Mouse (Mus musculus): ENCODE data around the gene Smagp.

- no peak for TF ChIP-seq CTCF (conservative IDR thresholded peaks at IDR 0.05; ENCODE audit: low read length)
- TF ChIP-seq NANOG (IDR thresholded peaks at IDR 0.05; ENCODE audit: borderline replicate concordance, low read length) = no peak
- no peak for TF ChIP-seq POU5F1 (IDR thresholded peaks at IDR 0.05; ENCODE audit: borderline replicate concordance, low read length)
Measured at GRCm38 (mm10) chr15:100576392-100576791, 60.3 kb downstream of the Smagp start.
